Mouse (Mus musculus): ENCODE data around the gene Tspear.

Gene Tspear

GRCm38 (mm10) chr10:77878985-77879384 lies 192.6 kb downstream of the Tspear start:
- DNase-seq (ENCODE audit: low spot score): no peak

- no peak for DNase-seq (ENCODE audit: low spot score)
Measured at GRCm38 (mm10) chr10:77880305-77880704, 193.9 kb downstream of the Tspear start.

- no peak for DNase-seq (ENCODE audit: low spot score)
Measured at GRCm38 (mm10) chr10:77882553-77882952, 196.2 kb downstream of the Tspear start.

- no peak for DNase-seq (ENCODE audit: low spot score)
Measured at GRCm38 (mm10) chr10:77886007-77886747, 199.8 kb downstream of the Tspear start.

- DNase-seq (ENCODE audit: low spot score): no peak
Measured at GRCm38 (mm10) chr10:77890987-77891565, 204.7 kb downstream of the Tspear start.

GRCm38 (mm10) chr10:77895562-77895961 lies 209.2 kb downstream of the Tspear start:
- DNase-seq (ENCODE audit: low spot score): no peak

GRCm38 (mm10) chr10:77900126-77900525 lies 213.8 kb downstream of the Tspear start:
- DNase-seq (ENCODE audit: low spot score): no peak

- DNase-seq (ENCODE audit: low spot score): no peak
Measured at GRCm38 (mm10) chr10:77900903-77901818, 214.8 kb downstream of the Tspear start.

GRCm38 (mm10) chr10:77901871-77902210 lies 215.5 kb downstream of the Tspear start:
- no peak for DNase-seq (ENCODE audit: low spot score)

GRCm38 (mm10) chr10:77902211-77902893 lies 216.0 kb downstream of the Tspear start, which contains the start of gene Lrrc3:
TSS of gene Lrrc3 (minus strand) at chr10:77902536.
- DNase-seq (ENCODE audit: low spot score): peak; percentile 10

GRCm38 (mm10) chr10:77902894-77903715 lies 216.7 kb downstream of the Tspear start:
- DNase-seq (ENCODE audit: low spot score): peak; percentile 11

GRCm38 (mm10) chr10:77912605-77913004 lies 226.2 kb downstream of the Tspear start:
- DNase-seq (ENCODE audit: low spot score): no peak

GRCm38 (mm10) chr10:77913292-77913691 lies 226.9 kb downstream of the Tspear start:
- DNase-seq (ENCODE audit: low spot score): no peak

- DNase-seq (ENCODE audit: low spot score): peak; percentile 36
Measured at GRCm38 (mm10) chr10:77916636-77917335, 230.4 kb downstream of the Tspear start.

GRCm38 (mm10) chr10:77921009-77921408 lies 234.6 kb downstream of the Tspear start:
- DNase-seq (ENCODE audit: low spot score): no peak

GRCm38 (mm10) chr10:77922681-77923080 lies 236.3 kb downstream of the Tspear start:
- no peak for DNase-seq (ENCODE audit: low spot score)

GRCm38 (mm10) chr10:77926140-77926539 lies 239.8 kb downstream of the Tspear start:
- DNase-seq (ENCODE audit: low spot score): peak; percentile 33

- no peak for DNase-seq (ENCODE audit: low spot score)
Measured at GRCm38 (mm10) chr10:77927375-77927774, 241.0 kb downstream of the Tspear start.
